Mouse (Mus musculus) embryonic facial prominence, embryonic 14.5 days (tissue): ENCODE measurements around the gene Eid2. TPM values are rescaled to one million over a fixed set of nuclear protein-coding genes. Genes with fewer than 3 reads are reported as not detected.

ENCODE experiments used
- polyA plus RNA-seq: library from polyadenylated mRNA; unstranded; fragments of >200 nt; fragmentation: Nextera tagmentation; extraction: Ambion mirVana; gene quantifications from 2 replicates; pipeline ENCODE4 v1.2.1, GENCODE M21; 2014

Eid2 gene
- polyA plus RNA-seq, 1 experiment from 2014 or later: 6.3 TPM

Other genes with a start within 250 kb of the Eid2 start
- gene Psmc4, start 217.8 kb upstream of the Eid2 start, polyA plus RNA-seq: 247 and 269 TPM in 2 replicates
- 0.34 and 0.58 TPM in 2 replicates for gene Fcgbp, start 196.6 kb upstream of the Eid2 start, polyA plus RNA-seq
- 0.01 TPM in 1 of 2 replicates, not detected in the other for gene 9530053A07Rik, start 138.4 kb upstream of the Eid2 start, polyA plus RNA-seq
- gene Fbl, start 98.2 kb upstream of the Eid2 start, polyA plus RNA-seq: 42.4 and 46.5 TPM in 2 replicates
- gene Dyrk1b, start 88.4 kb upstream of the Eid2 start, polyA plus RNA-seq: 12.2 and 13.5 TPM in 2 replicates
- 13.4 TPM in 2 replicates for gene Eid2b, start 9.9 kb downstream of the Eid2 start, polyA plus RNA-seq
- 0.42 TPM in 1 of 2 replicates, not detected in the other for gene Selenov, start 23.3 kb downstream of the Eid2 start, polyA plus RNA-seq
- 0.90 and 2.1 TPM in 2 replicates for gene Dll3, start 34.4 kb downstream of the Eid2 start, polyA plus RNA-seq
- 124 and 134 TPM in 2 replicates for gene Timm50, start 44.2 kb downstream of the Eid2 start, polyA plus RNA-seq
- 70.5 and 82.3 TPM in 2 replicates for gene Supt5, start 70.9 kb downstream of the Eid2 start, polyA plus RNA-seq
- 1,196 and 1,252 TPM in 2 replicates for gene Rps16, start 82.8 kb downstream of the Eid2 start, polyA plus RNA-seq
- 41.1 and 51.3 TPM in 2 replicates for gene Plekhg2, start 104.7 kb downstream of the Eid2 start, polyA plus RNA-seq
- gene Zfp36, start 112.4 kb downstream of the Eid2 start, polyA plus RNA-seq: 13.5 and 14.4 TPM in 2 replicates
- 44.1 and 48.2 TPM in 2 replicates for gene Med29, start 124.8 kb downstream of the Eid2 start, polyA plus RNA-seq
- gene Paf1, start 125.1 kb downstream of the Eid2 start, polyA plus RNA-seq: 52.1 and 54.1 TPM in 2 replicates
- gene Gmfg, start 169.6 kb downstream of the Eid2 start, polyA plus RNA-seq: 14.7 and 20.4 TPM in 2 replicates
- gene Lrfn1, start 184.1 kb downstream of the Eid2 start, polyA plus RNA-seq: 4.0 and 6.7 TPM in 2 replicates
- not detected in 2 replicates for gene Ifnl2, start 242.6 kb downstream of the Eid2 start, polyA plus RNA-seq